Mouse (Mus musculus) adrenal gland, postnatal 25 days (tissue): ENCODE measurements around the gene Tcaf3. TPM values are rescaled to one million over a fixed set of nuclear protein-coding genes. Genes with fewer than 3 reads are reported as not detected.

Experiments used
- DNase-seq: peaks from one replicate; pipeline ENCODE4 v3.0.0; 2021; ENCODE audit warnings: mixed read lengths
- total RNA-seq: library from RNA; stranded (reverse); gene quantifications from 2 replicates; pipeline ENCODE4 v1.2.3, GENCODE M21; 2021

Tcaf3 gene
- total RNA-seq, 1 experiment from 2014 or later, result not detected

DNA sequence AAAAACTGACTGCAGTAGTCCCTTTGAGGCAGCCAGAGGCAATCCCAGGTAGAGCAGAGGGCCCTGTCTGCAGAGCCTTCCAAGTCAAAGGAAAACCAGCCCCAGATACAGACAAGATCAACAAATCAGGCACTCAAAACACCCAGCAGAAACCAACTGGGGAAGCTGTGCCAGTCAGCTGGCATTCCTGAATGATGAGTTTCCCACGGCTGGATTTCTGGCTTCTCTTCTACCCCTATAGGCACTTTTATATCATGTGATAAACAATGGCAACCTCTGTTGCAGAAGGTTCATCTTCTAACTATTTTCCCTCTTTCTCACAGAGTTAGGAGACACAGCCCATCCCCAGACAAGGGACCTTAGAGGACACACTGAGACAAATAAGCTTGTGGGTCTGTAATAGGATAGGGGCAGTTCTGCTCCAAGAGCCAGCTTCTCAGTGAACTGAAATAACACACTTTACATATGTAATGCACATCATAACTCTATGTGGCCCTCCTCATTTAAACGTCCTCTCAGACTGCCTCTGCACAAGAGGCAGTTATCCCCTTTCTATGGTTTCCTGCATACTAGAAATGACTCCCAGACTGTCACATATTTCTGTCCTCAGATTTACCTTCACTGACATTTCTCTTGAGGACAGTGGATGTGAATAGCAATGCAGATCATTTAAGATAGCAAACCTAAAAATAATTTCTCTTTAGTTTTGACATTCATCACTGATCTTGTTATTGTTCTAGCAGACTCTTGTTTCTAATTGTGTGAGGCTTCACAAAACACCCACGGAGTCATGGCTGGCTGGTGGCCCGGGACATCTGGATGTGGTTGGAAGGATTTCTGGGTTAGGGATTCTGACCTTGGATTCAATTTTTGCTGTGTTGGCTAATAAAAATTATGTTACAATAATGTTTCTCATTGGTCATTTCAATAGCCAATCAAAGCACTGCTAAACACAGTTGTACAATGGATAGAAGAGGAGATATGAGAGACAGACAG is 55.2 kb downstream of the Tcaf3 start:
- DNase-seq, result peak; percentile 46

DNA sequence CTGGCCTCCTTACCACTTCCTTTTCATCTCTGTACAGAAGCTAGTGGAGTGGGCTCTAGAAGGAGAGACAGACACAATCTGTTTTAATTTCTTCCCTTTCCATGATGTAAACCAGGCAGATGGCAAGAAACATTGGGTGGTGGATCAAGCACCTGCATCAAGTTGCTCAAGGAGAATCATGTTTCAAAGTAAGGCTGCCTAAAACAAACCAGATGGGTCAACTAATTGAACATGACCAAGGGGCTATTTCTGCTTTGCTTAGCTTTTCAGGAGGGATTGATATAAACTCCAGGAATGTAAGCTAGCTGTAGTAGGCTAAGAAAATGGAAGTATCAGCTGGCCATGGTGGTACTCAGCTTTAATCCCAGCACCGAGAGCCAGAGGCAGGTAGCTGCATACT is 56.8 kb downstream of the Tcaf3 start:
- DNase-seq, result no peak

DNA sequence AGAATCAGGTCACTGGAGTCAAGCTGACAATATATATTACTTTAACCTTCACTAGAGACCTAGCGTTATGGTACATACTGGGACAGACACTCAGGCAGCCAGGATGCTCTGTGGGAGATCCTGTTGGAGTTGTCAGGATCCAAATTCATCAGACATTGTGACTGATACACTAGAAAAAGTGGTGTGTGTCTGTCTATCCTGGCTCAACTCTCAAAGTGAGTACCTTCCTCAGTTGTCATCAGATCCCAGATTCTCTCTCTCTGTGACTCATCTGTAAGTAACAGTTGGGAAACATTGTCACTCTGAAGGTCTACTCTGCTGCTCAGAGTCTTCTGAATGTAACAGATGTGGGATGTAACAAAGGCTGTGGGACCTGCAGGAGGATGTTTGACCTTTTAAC is 57.8 kb downstream of the Tcaf3 start:
- DNase-seq, result no peak

Other genes starting within 250 kb of the Tcaf3 start
- 105 and 140 TPM in 2 replicates for gene Zyx, start 248.1 kb downstream of the Tcaf3 start, total RNA-seq
- gene Epha1, start 224.4 kb downstream of the Tcaf3 start, total RNA-seq, result 0.48 and 0.55 TPM in 2 replicates
- 7.4 and 11.8 TPM in 2 replicates for gene Tas2r143, start 197.5 kb downstream of the Tcaf3 start, total RNA-seq
- gene Tas2r135, start 192.3 kb downstream of the Tcaf3 start, total RNA-seq, result 7.3 and 9.4 TPM in 2 replicates
- 4.2 and 5.6 TPM in 2 replicates for gene Tas2r126, start 163.2 kb downstream of the Tcaf3 start, total RNA-seq
- not detected in 2 replicates for gene Olfr458, start 132.5 kb downstream of the Tcaf3 start, total RNA-seq
- gene Olfr457, start 121.4 kb downstream of the Tcaf3 start, total RNA-seq, result not detected in 2 replicates
- gene Olfr456, start 110.5 kb downstream of the Tcaf3 start, total RNA-seq, result not detected in 2 replicates
- not detected in 2 replicates for gene Olfr455, start 50.1 kb downstream of the Tcaf3 start, total RNA-seq
- 10.5 and 12.2 TPM in 2 replicates for gene Tcaf2, start 47.6 kb upstream of the Tcaf3 start, total RNA-seq
- gene Tcaf1, start 112.4 kb upstream of the Tcaf3 start, total RNA-seq, result 72.4 and 86.5 TPM in 2 replicates
- not detected in 2 replicates for gene Olfr453, start 141.7 kb upstream of the Tcaf3 start, total RNA-seq
- not detected in 2 replicates for gene Olfr38, start 158.7 kb upstream of the Tcaf3 start, total RNA-seq
- gene Olfr452, start 187.4 kb upstream of the Tcaf3 start, total RNA-seq, result not detected in 2 replicates
- not detected in 2 replicates for gene Olfr450, start 214.2 kb upstream of the Tcaf3 start, total RNA-seq
- gene Olfr449, start 236.7 kb upstream of the Tcaf3 start, total RNA-seq, result not detected in 2 replicates